Mouse (Mus musculus) liver, embryonic 11.5 days (tissue): ENCODE data around the gene Sorcs2. TPM values are rescaled to one million over a fixed set of nuclear protein-coding genes. Genes with fewer than 3 reads are reported as not detected.

Experiments used
- ATAC-seq: fragments of 200-750 bp; cut with Nextera tagmentation; replicated peaks from 2 replicates; pipeline ENCODE4 v1.8.0; 2017; ENCODE audit warnings: moderate number of reproducible peaks, mild to moderate bottlenecking, moderate TSS enrichment, moderate library complexity; ENCODE audit not compliant: low FRiP score
- DNase-seq: peaks from one replicate; pipeline ENCODE4 v3.0.0-alpha.2; 2017; ENCODE audit warnings: low spot score
- H3K27ac ChIP-seq: fragments of 300-500 bp; sonication (generic); 2 replicates; pipeline ENCODE4 v1.5.1; 2014; ENCODE audit warnings: mild to moderate bottlenecking, low read depth, low read length, control low read depth
- H3K27me3 ChIP-seq: fragments of 300-500 bp; sonication (generic); replicated peaks from 2 replicates; pipeline ENCODE4 v1.6.1; 2014; ENCODE audit warnings: low read length, mixed read lengths; ENCODE audit not compliant: control insufficient read depth, insufficient read depth
- H3K36me3 ChIP-seq: fragments of 300-500 bp; sonication (generic); 2 replicates; pipeline ENCODE4 v1.6.1; 2014; ENCODE audit warnings: mild to moderate bottlenecking, low read length, moderate library complexity, mixed read lengths; ENCODE audit not compliant: control insufficient read depth, insufficient read depth
- H3K4me1 ChIP-seq: fragments of 300-500 bp; sonication (generic); replicated peaks from 2 replicates; pipeline ENCODE4 v1.6.1; 2014; ENCODE audit warnings: low read length, mixed read lengths; ENCODE audit not compliant: control insufficient read depth, insufficient read depth
- H3K4me2 ChIP-seq: fragments of 300-500 bp; sonication (generic); 2 replicates; pipeline ENCODE4 v1.6.1; 2014; ENCODE audit warnings: mild to moderate bottlenecking, control low read depth, moderate library complexity
- H3K4me3 ChIP-seq: fragments of 300-500 bp; sonication (generic); 2 replicates; pipeline ENCODE4 v1.5.1; 2014; ENCODE audit warnings: low read depth, low read length, control low read depth
- H3K9ac ChIP-seq: fragments of 300-500 bp; sonication (generic); 2 replicates; pipeline ENCODE4 v1.6.1; 2014; ENCODE audit warnings: low read depth, low read length, control low read depth
- H3K9me3 ChIP-seq: fragments of 300-500 bp; sonication (generic); 2 replicates; pipeline ENCODE4 v1.6.1; 2016; ENCODE audit warnings: low read length, inconsistent platforms, mixed read lengths; ENCODE audit not compliant: control insufficient read depth
- WGBS: fragments of 180-500 bp; shearing (Covaris S2); extraction: QIAGEN DNeasy Blood & Tissue Kit; methylation state at CpG from one replicate; pipeline ENCODE4 v1.1.7; 2014; 5-methylcytosine and 5-hydroxymethylcytosine counted together
- polyA plus RNA-seq: library from polyadenylated mRNA; unstranded; fragments of >200 nt; fragmentation: Nextera tagmentation; extraction: Ambion mirVana; gene quantifications from 2 replicates; pipeline ENCODE4 v1.2.1, GENCODE M21; 2014

Gene Sorcs2
- polyA plus RNA-seq, 1 experiment from 2014 or later = 2.2 TPM

DNA sequence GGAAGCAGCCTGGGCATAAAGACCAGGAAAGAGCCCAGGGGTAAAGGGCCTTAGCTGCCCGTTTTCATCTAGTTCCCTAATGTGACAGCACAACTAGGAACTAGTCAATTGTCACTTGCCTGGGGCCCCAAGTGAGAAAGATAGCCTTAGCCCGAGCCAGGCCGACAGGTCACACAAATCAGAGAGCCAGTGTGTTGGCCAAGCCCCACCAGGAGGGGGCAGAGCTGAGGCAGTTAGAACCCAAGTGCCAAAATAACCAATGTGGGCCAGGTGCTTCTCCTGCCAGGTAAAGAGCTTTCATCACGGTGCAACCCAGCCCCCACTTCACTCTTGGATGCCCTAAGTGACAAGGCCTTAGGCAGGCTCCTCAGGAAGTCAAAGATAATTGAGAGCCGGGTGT lies 106.7 kb downstream of the Sorcs2 start:
- Histone ChIP-seq H3K4me3 (no peak overlapping the region), H3K9ac (no peak overlapping the region), H3K27me3 (no peaks in the 10 kb centered on the region), H3K27ac (no peak overlapping the region), H3K9me3 (no peaks in the 10 kb centered on the region), H3K36me3 (no peaks in the 10 kb centered on the region), H3K4me2 (no peak overlapping the region), H3K4me1 (no peaks in the 10 kb centered on the region)
- DNase-seq (no peak), ATAC-seq (no peak)
- WGBS = 43% methylated on average over 5 of the region's 5 CpGs

DNA sequence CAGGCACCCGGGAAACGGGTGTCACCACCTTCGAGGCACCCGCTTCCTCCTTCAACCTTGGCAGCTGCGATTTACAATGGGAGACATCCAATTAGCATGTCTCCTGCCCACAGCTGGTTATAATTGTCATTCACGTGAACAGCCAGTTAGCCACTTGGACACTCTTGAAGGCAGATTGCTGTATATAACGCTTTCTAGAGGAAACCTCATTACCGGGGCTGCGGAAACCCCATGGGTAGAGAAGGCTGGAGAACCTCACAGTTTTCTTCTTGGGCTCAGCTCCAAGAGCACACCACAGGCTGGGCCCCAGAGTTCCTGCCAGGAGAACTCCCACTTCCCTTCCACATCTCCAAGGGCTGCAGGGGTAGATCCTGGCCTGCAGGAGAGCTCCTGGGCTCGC lies 112.5 kb downstream of the Sorcs2 start:
- Histone ChIP-seq H3K27me3 (no peaks in the 10 kb centered on the region), H3K27ac (no peak overlapping the region), H3K4me3 (no peak overlapping the region), H3K4me1 (no peaks in the 10 kb centered on the region), H3K9ac (no peak overlapping the region), H3K9me3 (no peaks in the 10 kb centered on the region), H3K36me3 (no peaks in the 10 kb centered on the region), H3K4me2 (no peak overlapping the region)
- no peak for ATAC-seq
- 62% methylated on average over 10 of the region's 10 CpGs for WGBS
- no peak for DNase-seq

DNA sequence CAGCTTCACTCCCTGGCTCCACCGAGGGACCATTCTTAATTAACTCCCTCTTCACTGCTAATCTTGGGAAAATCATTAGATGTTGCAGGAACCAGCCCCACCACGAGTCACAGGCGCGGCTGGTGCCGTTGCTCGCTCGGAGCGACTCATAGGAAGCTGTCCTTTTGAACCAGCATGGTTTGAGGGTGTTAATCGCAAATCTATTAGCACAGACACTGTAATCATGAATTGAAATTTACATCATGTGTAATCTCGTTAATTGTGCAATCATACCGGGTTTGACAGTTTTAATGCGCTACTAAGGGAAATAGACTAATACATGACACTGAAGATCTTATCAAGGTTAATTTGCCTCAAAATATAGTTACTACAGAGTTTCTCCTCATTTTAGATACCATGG lies 118.0 kb downstream of the Sorcs2 start:
- no peak for DNase-seq
- H3K9ac ChIP-seq = no peak overlapping the region
- no peak overlapping the region for H3K4me3 ChIP-seq
- no peaks in the 10 kb centered on the region for H3K27me3 ChIP-seq
- no peaks in the 10 kb centered on the region for H3K36me3 ChIP-seq
- no peak overlapping the region for H3K4me2 ChIP-seq
- H3K4me1 ChIP-seq = no peaks in the 10 kb centered on the region
- H3K27ac ChIP-seq = no peak overlapping the region
- WGBS = 69% methylated on average over 12 of the region's 12 CpGs
- no peak for ATAC-seq
- H3K9me3 ChIP-seq = no peaks in the 10 kb centered on the region

DNA sequence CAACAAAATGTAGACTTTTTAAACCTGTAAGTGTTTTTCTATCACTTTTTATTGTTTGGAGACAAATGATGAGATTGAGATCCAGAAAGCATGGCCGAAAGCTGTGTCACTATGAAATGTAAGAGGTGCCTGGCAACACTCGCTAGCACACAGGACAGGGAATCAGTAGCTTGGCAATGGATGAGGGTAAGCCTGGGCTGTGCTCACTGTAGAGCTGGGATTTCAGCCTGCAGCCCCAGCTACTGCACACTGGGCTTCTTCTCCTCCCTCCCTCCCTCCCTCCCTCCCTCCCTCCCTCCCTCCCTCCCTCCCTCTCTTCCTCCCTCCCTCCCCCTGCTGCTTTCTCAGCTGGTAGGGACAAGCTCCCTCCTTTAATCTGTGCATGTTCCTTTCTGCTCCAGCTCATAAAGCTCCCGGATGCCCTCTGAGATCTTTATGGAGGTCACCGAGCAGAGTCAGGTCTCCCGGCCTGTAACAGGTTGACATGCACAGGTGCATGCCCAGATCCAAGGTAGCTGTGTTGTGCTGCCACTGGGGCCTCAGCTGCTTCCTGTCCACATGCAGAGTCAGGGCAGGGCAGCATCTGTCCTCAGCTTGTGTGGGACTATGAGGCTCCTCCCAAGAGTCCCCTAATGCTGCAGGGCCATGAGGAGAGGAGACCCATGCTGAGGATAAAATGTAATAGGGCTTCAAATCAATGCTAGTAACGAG lies 123.1 kb downstream of the Sorcs2 start:
- no peak for ATAC-seq
- H3K9me3 ChIP-seq = no peaks in the 10 kb centered on the region
- H3K4me3 ChIP-seq = no peak overlapping the region
- no peaks in the 10 kb centered on the region for H3K27me3 ChIP-seq
- H3K27ac ChIP-seq = no peak overlapping the region
- H3K9ac ChIP-seq = no peak overlapping the region
- H3K36me3 ChIP-seq = no peaks in the 10 kb centered on the region
- WGBS = 72% methylated on average over 6 of the region's 6 CpGs
- no peaks in the 10 kb centered on the region for H3K4me1 ChIP-seq
- DNase-seq = no peak
- H3K4me2 ChIP-seq = no peak overlapping the region

DNA sequence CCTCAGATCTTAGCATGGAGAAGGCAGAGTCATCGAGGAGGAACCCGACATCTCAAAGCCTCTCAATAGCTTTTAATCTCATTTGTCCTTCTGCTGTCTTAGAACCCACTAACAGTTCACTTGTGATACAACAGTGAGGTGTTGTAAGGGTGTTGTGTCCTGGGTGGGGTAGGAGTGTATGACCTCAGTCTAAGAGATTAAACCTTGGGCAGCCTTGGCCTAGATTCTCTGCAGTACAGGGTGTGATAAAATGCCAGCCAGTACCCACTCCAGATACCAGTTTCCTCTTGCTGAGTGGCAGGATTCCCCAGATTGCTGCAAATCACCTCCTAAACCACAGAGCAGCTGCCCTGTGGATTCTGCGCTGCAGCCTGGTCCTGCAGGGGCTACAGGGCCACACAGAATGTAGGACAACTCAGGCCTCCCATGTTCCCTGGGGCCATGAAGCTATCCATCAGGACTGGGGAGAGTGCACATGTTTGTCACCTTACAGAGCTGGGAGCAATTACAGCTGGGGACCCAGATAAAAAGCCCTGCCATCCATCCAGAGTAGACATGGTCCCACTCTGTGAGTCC lies 130.7 kb downstream of the Sorcs2 start:
- Histone ChIP-seq H3K9ac (no peak overlapping the region), H3K4me2 (no peak overlapping the region), H3K27me3 (no peaks in the 10 kb centered on the region), H3K4me3 (no peak overlapping the region), H3K36me3 (no peaks in the 10 kb centered on the region), H3K9me3 (no peaks in the 10 kb centered on the region), H3K4me1 (no peaks in the 10 kb centered on the region), H3K27ac (no peak overlapping the region)
- no peak for ATAC-seq
- no peak for DNase-seq
- WGBS = 85% methylated on average over 3 of the region's 3 CpGs

DNA sequence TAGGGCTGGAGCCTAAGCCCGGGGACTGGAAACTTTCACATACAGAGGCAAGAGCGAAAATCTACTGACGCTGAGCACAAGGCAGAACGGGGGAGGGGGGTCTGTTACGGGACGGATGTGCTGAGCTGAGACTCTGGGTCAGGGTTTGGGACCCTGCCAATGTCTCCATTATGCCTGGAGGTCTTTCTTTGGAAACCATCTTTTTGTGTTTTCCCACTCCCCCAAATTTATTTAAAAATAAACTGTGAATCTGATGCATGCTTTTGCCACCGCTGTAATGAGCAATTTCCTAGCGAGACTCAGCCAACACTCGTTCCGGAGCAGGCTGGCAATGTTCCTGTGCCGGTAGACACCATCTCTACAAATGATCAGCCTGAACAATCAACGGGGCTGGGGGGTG lies 137.1 kb downstream of the Sorcs2 start:
- 79% methylated on average over 12 of the region's 12 CpGs for WGBS
- Histone ChIP-seq H3K4me2 (no peak overlapping the region), H3K36me3 (no peaks in the 10 kb centered on the region), H3K27ac (no peak overlapping the region), H3K4me1 (no peaks in the 10 kb centered on the region; the same call in 1 of the 2 replicates), H3K4me3 (no peak overlapping the region), H3K27me3 (no peaks in the 10 kb centered on the region), H3K9ac (no peak overlapping the region), H3K9me3 (no peaks in the 10 kb centered on the region)
- DNase-seq (no peak), ATAC-seq (no peak)

DNA sequence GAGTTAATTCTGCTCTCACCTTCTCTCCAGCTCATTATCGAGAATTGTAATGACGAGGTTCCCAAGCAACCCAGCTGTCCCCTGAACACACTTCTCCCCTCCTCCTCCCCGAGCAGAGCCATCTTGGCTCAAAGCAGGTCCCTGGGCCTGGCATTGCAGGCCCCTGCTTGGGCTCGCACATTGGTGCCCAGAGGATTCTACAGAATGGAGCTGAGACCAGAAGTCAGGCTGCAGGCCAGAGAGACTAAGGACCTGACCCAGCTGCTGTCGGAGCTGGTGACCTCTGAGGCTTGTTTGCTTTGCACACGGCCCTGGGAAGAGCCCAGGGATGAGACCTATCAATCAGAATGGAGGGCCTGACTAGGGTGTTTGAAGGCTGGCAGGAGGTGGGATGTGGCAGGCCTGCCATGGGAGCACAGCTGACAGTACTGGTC lies 138.2 kb downstream of the Sorcs2 start:
- peak; percentile 54; the same call in 1 of the 2 replicates for ATAC-seq
- H3K27me3 ChIP-seq = no peaks in the 10 kb centered on the region
- no peak overlapping the region for H3K27ac ChIP-seq
- no peaks in the 10 kb centered on the region for H3K36me3 ChIP-seq
- H3K4me1 ChIP-seq = no peaks in the 10 kb centered on the region; the same call in 1 of the 2 replicates
- no peak overlapping the region for H3K4me2 ChIP-seq
- no peaks in the 10 kb centered on the region for H3K9me3 ChIP-seq
- H3K9ac ChIP-seq = no peak overlapping the region
- no peak for DNase-seq
- no peak overlapping the region for H3K4me3 ChIP-seq
- WGBS = 46% methylated on average over 6 of the region's 6 CpGs

DNA sequence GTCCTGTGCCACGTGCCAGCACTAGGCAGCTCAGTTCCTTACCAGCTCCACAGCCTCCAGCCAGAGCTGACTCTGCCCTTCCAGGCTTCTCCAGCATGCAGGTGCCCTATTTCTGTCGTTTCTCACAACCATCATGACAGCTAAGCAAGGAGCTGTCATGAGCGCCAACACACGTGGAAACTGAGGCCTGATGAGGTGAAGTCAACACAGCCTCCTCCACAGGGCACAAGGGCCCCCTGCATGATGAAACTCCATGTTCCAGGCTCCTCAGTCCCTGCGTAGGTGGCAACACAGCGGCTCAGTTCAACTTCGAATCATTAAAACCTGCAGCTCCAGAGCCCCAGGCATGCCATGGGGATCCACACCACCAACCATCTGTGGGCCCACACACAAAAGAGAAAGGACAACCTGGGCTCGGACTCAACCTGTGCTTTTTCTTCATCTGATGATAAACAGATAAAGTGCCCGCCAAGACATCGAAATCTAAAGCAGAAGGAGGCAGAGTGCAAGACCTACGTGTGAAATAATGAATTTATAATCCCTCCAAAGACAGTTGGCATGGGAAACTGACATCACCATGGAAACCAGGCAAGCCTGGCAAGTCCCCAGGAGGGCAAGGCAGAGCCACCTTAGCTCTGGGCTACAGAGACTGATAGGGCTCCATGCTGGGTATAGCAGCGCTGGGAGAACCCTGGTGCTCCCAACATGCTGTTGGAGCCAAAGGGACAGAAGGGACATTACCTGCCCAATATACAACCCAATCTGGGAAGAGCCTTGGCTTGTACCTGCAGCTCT lies 139.4 kb downstream of the Sorcs2 start:
- Histone ChIP-seq H3K9me3 (no peaks in the 10 kb centered on the region), H3K36me3 (no peaks in the 10 kb centered on the region), H3K9ac (no peak overlapping the region), H3K4me3 (no peak overlapping the region), H3K27me3 (no peaks in the 10 kb centered on the region), H3K27ac (no peak overlapping the region), H3K4me2 (no peak overlapping the region), H3K4me1 (no peaks in the 10 kb centered on the region; the same call in 1 of the 2 replicates)
- WGBS = 81% methylated on average over 12 of the region's 12 CpGs
- DNase-seq (no peak), ATAC-seq (no peak)
